Mouse (Mus musculus): ENCODE measurements around the gene Mgat4b. TPM values are rescaled to one million over a fixed set of nuclear protein-coding genes. Genes with fewer than 3 reads are reported as not detected.

The Mgat4b gene
- total RNA-seq, 1 experiment: 22.6 TPM

GRCm38 (mm10) chr11:50233022-50233421 is 22.3 kb downstream of the Mgat4b start:
- in situ Hi-C loops (cut with MboI; ENCODE audit: low sequenced_read_pairs in 2 of 2, unreplicated experiment in 2 of 2): no loop called here
- no peak overlapping the region for H3K4me3 ChIP-seq (ENCODE audit: insufficient read depth in 1 of 2, low read depth in 1 of 2, low read length in 2 of 2, poor library complexity in 1 of 2, severe bottlenecking in 1 of 2)
- no peak overlapping the region for H3K9ac ChIP-seq (ENCODE audit: insufficient read depth, low read depth, low read length, poor library complexity, severe bottlenecking)
- H3K9me3 ChIP-seq (ENCODE audit: control insufficient read depth, insufficient read depth, low read depth, low read length): no peaks in the 10 kb centered on the region
- H3K36me3 ChIP-seq (ENCODE audit: control insufficient read depth, insufficient read depth, low read length, poor library complexity, severe bottlenecking): peaks cover 13% of the 10 kb centered on the region
- H3K27ac ChIP-seq (ENCODE audit: insufficient read depth, low read depth, low read length, poor library complexity, severe bottlenecking): no peak overlapping the region
- DNase-seq (ENCODE audit: low read depth, low spot score): no peak
- H3K4me1 ChIP-seq (ENCODE audit: control insufficient read depth in 2 of 2, insufficient read depth in 2 of 2, low read length in 2 of 2, poor library complexity in 1 of 2): peaks cover 3 to 26% of the 10 kb centered on the region in 2 experiments; a peak in 2 of 4 replicates
- no peak for TF ChIP-seq ZC3H11A (IDR thresholded peaks at IDR 0.05; ENCODE audit: borderline replicate concordance, low read depth, low read length)

- TF ChIP-seq ZC3H11A (IDR thresholded peaks at IDR 0.05; ENCODE audit: borderline replicate concordance, low read depth, low read length): no peak
- no peak for TF ChIP-seq MAFK (IDR thresholded peaks at IDR 0.05; ENCODE audit: insufficient read depth, low read depth, low read length)
- no peak for TF ChIP-seq HCFC1 (IDR thresholded peaks at IDR 0.05; ENCODE audit: borderline replicate concordance, insufficient read depth, low read length)
- no peak for DNase-seq (ENCODE audit: low read depth, low spot score)
- H3K36me3 ChIP-seq (ENCODE audit: control insufficient read depth, insufficient read depth, low read length, poor library complexity, severe bottlenecking): peaks cover 13% of the 10 kb centered on the region
Measured at GRCm38 (mm10) chr11:50233993-50234392, 23.3 kb downstream of the Mgat4b start.

DNA sequence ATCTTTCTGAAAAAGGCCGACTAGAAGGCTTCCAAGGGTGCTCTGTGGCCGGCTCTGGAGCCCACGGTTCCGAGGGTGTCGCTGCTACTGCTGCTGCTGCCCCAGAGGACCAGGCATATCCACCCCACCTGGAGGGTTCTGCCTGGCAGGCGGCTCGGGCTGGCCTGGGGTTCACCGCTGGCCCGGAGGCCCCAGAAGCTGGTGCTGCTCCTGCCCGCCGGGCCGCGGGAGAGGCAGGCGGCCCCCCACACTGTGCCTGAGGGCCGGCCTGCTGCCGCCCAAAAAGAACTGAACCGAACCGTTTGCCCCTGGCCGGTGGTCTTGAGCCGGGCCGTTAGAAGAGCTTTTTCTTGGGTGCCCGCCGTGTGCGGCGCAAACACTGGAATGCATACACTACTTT is 23.9 kb downstream of the Mgat4b start:
- in situ Hi-C loops (cut with MboI; ENCODE audit: low sequenced_read_pairs in 2 of 2, unreplicated experiment in 2 of 2): no loop called here
- H3K9ac ChIP-seq (ENCODE audit: insufficient read depth, low read depth, low read length, poor library complexity, severe bottlenecking): peak overlapping the region; percentile 51; the same call in 1 of the 2 replicates
- DNase-seq (ENCODE audit: low read depth, low spot score): no peak

More at GRCm38 (mm10) chr11:50233993-50234392, 23.3 kb downstream of the Mgat4b start:
- Histone ChIP-seq H3K9me3 (ENCODE audit: control insufficient read depth, insufficient read depth, low read depth, low read length) (no peaks in the 10 kb centered on the region), H3K4me3 (ENCODE audit: insufficient read depth in 1 of 2, low read depth in 1 of 2, low read length in 2 of 2, poor library complexity in 1 of 2, severe bottlenecking in 1 of 2) (no peak overlapping the region), H3K4me1 (ENCODE audit: control insufficient read depth in 2 of 2, insufficient read depth in 2 of 2, low read length in 2 of 2, poor library complexity in 1 of 2) (peaks cover 3 to 25% of the 10 kb centered on the region in 2 experiments; a peak in 2 of 4 replicates), H3K9ac (ENCODE audit: insufficient read depth, low read depth, low read length, poor library complexity, severe bottlenecking) (no peak overlapping the region; the same call in 1 of the 2 replicates), H3K27ac (ENCODE audit: insufficient read depth, low read depth, low read length, poor library complexity, severe bottlenecking) (no peak overlapping the region)
- in situ Hi-C loops (cut with MboI; ENCODE audit: low sequenced_read_pairs in 2 of 2, unreplicated experiment in 2 of 2): no loop called here

DNA sequence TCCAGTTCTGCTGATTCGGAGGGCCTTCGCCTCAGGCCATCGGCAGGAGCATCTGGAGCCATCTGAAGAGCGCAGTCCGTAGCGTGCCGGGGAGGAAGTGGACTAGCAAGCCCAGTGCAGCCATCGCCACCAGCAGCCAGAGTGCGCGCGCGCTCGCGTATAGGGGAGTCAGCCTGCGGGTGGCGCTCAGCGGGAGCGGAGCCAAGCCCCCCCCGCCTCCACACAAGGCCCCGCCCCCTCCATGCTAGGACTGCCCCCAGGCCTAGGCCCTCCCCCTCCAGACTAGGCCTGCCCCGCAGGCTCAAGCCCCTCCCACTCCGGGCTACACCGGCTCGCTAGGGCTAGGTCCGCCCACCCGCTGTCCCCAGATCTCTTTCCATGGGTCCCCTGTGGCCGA is 25.8 kb downstream of the Mgat4b start:
- Histone ChIP-seq H3K27ac (ENCODE audit: insufficient read depth, low read depth, low read length, poor library complexity, severe bottlenecking) (no peak overlapping the region), H3K36me3 (ENCODE audit: control insufficient read depth, insufficient read depth, low read length, poor library complexity, severe bottlenecking) (peaks cover 13% of the 10 kb centered on the region), H3K4me1 (ENCODE audit: control insufficient read depth in 2 of 2, insufficient read depth in 2 of 2, low read length in 2 of 2, poor library complexity in 1 of 2) (peaks cover 3 to 19% of the 10 kb centered on the region in 2 experiments; a peak in 2 of 4 replicates), H3K9me3 (ENCODE audit: control insufficient read depth, insufficient read depth, low read depth, low read length) (no peaks in the 10 kb centered on the region), H3K4me3 (ENCODE audit: insufficient read depth in 1 of 2, low read depth in 1 of 2, low read length in 2 of 2, poor library complexity in 1 of 2, severe bottlenecking in 1 of 2) (peak overlapping the region; percentile 81 to 87), H3K9ac (ENCODE audit: insufficient read depth, low read depth, low read length, poor library complexity, severe bottlenecking) (peak overlapping the region; percentile 82)
- in situ Hi-C loops (cut with MboI; ENCODE audit: low sequenced_read_pairs in 2 of 2, unreplicated experiment in 2 of 2): no loop called here
- DNase-seq (ENCODE audit: low read depth, low spot score): peak; percentile 90
- no peak for TF ChIP-seq ZNF384 (IDR thresholded peaks at IDR 0.05; ENCODE audit: low read depth, low read length)
- TF ChIP-seq ZC3H11A (IDR thresholded peaks at IDR 0.05; ENCODE audit: borderline replicate concordance, low read depth, low read length): no peak
- TF ChIP-seq MAFK (IDR thresholded peaks at IDR 0.05; ENCODE audit: insufficient read depth, low read depth, low read length): no peak
- TF ChIP-seq HCFC1 (IDR thresholded peaks at IDR 0.05; ENCODE audit: borderline replicate concordance, insufficient read depth, low read length): no peak
- TF ChIP-seq CHD2 (IDR thresholded peaks at IDR 0.05; ENCODE audit: low read depth, low read length): no peak

More for the DNA sequence above, 23.9 kb downstream of the Mgat4b start:
- Histone ChIP-seq H3K9me3 (ENCODE audit: control insufficient read depth, insufficient read depth, low read depth, low read length) (no peaks in the 10 kb centered on the region), H3K4me3 (ENCODE audit: insufficient read depth in 1 of 2, low read depth in 1 of 2, low read length in 2 of 2, poor library complexity in 1 of 2, severe bottlenecking in 1 of 2) (peak overlapping the region; percentile 29 to 46; a peak in 3 of 4 replicates), H3K36me3 (ENCODE audit: control insufficient read depth, insufficient read depth, low read length, poor library complexity, severe bottlenecking) (peaks cover 13% of the 10 kb centered on the region), H3K4me1 (ENCODE audit: control insufficient read depth in 2 of 2, insufficient read depth in 2 of 2, low read length in 2 of 2, poor library complexity in 1 of 2) (peaks cover 3 to 23% of the 10 kb centered on the region in 2 experiments; a peak in 2 of 4 replicates), H3K27ac (ENCODE audit: insufficient read depth, low read depth, low read length, poor library complexity, severe bottlenecking) (no peak overlapping the region)
- TF ChIP-seq ZNF384 (IDR thresholded peaks at IDR 0.05; ENCODE audit: low read depth, low read length) (no peak), ZC3H11A (IDR thresholded peaks at IDR 0.05; ENCODE audit: borderline replicate concordance, low read depth, low read length) (no peak), MAFK (IDR thresholded peaks at IDR 0.05; ENCODE audit: insufficient read depth, low read depth, low read length) (no peak), HCFC1 (IDR thresholded peaks at IDR 0.05; ENCODE audit: borderline replicate concordance, insufficient read depth, low read length) (no peak), CHD2 (IDR thresholded peaks at IDR 0.05; ENCODE audit: low read depth, low read length) (no peak)
